Mouse (Mus musculus) urinary bladder, adult 2 months (tissue): ENCODE measurements around the gene Phlpp1. TPM values are rescaled to one million over a fixed set of nuclear protein-coding genes. Genes with fewer than 3 reads are reported as not detected.

Experiments used
- DNase-seq: peaks from one replicate; pipeline ENCODE4 v3.0.0; 2022; ENCODE audit warnings: low spot score
- polyA plus RNA-seq: library from polyadenylated mRNA; depleted of rRNA; stranded (reverse); fragments of >200 nt; gene quantifications from 2 replicates; pipeline ENCODE4 v1.2.3, GENCODE M21; 2012; rRNA removed

Phlpp1 gene
- polyA plus RNA-seq, 1 experiment: 16.9 TPM

- no peak for DNase-seq
These were observed 218.1 kb downstream of the Phlpp1 start for GRCm38 (mm10) chr1:106389673-106390072.

DNA sequence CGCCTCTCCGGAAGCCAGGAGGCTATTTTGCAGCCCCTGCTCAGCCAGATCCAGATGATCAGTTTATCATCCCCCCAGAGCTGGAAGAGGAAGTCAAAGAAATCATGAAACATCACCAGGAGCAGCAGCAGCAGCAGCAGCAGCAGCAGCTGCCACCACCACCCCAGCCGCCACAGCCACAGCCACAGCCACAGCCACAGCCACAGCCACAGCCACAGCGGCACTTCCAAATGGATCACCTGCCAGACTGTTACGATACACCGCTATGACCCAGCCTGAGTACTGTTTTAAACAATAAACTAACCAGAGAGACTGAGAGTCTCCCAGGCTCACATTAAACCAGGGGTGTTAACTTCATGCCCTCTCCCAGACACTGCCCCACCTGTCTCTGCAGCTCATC is 221.5 kb downstream of the Phlpp1 start:
- no peak for DNase-seq

DNA sequence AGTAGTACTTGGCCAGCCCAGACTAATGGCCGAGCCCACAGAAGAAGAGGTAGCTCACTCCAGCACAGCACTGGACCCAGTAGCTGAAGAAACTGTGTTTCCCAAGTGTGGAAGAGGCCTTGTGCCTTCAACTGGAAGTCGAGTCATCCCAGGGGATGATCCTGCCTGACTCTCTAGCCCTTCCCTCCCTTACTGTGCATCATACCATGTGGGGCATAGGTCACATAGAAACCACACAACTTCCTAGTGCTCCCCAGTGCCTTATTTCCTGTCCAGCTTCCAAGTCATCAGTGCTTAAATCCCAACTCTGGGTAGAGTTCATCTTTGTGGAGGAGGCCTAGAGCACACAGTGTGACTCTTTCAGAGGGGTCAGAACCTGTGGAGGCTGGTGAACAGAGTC is 223.1 kb downstream of the Phlpp1 start:
- DNase-seq: no peak

- DNase-seq: no peak
These were observed 223.9 kb downstream of the Phlpp1 start for GRCm38 (mm10) chr1:106395476-106395875.

GRCm38 (mm10) chr1:106400900-106401634 is 229.5 kb downstream of the Phlpp1 start:
- no peak for DNase-seq

GRCm38 (mm10) chr1:106403011-106403501 is 231.5 kb downstream of the Phlpp1 start:
- no peak for DNase-seq

DNA sequence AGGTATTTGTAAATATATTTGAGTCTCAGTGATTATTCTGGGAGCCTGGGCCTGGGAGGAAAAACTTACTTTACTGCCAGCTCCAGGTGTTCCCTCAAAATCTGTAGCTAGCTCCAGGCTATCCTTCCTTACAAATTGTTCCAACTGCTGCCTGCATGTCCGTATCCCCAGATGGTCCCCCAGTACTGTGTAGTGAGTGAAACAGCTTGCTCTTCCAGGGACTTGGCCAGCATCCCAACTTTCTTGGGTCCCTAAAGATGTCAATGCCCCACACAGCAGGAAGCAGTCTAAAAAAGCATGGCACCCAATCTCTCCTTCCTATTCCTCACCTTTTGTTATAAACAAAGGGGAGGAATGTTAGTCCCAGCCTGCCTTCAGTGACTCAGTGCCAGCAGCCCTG is 235.3 kb downstream of the Phlpp1 start:
- no peak for DNase-seq

DNA sequence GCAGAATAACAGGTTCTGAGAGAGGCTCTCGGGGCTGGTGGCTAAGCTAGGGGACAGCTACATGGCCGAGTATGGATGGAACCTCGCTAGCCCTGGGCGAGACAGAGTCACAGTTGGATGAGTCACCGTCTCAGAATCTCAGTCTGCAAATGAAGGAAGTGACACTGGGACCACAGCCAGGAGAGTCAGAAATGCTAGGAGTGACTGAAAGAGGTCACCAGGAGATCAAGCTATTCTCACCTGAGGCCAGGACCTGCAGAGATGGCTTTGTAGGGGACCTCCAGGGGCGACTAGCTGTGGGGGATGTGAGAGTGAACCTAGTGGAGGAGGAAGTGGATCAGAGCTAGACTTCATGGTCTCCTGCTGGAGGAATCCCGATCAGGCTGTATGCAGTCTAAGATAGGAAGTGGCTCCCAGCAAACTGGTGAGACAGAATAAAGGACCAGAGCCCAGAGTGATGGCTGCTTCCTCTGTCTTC is 236.4 kb downstream of the Phlpp1 start:
- no peak for DNase-seq

- no peak for DNase-seq
These were observed 239.3 kb downstream of the Phlpp1 start for GRCm38 (mm10) chr1:106410858-106411257.

GRCm38 (mm10) chr1:106425128-106425936 is 253.8 kb downstream of the Phlpp1 start:
- DNase-seq: no peak

DNA sequence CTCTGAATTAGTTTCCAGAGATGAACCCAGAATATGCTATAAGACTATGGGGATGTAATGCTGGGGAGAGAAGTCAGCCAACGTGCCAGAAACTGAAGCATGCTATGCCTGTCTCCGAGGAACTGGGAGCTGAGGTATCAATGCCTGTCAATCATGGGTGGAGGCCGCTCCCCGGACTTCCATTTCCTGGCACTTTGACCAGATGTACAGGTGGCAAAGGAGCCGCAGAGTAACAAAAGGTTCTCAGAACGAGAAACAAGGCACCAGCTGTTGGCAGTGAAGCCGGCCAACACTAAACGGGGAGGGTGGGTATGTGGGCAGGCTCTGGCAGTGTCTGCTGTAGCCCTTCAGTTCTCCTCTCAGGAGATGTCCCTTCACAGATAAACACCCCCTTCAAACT is 256.6 kb downstream of the Phlpp1 start:
- DNase-seq: no peak

DNA sequence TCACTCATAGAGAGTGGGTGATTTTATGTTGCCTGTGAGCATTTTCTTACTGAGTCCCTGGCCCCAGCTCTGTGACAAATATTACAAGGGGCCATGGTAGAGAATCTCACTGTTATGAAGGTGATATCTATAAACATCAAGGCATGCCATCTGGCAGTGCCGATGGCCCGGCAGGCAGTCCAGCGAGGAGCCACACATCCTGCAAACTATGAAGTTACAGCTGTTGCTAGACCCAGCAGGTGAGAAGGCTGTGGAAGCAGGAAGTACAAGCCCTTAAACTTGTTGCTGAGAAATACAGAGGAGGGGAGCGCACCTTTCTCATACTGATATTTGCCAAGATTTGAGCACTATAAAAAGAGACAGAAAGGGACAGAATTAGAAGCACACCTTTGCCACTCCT is 257.0 kb downstream of the Phlpp1 start:
- no peak for DNase-seq

DNA sequence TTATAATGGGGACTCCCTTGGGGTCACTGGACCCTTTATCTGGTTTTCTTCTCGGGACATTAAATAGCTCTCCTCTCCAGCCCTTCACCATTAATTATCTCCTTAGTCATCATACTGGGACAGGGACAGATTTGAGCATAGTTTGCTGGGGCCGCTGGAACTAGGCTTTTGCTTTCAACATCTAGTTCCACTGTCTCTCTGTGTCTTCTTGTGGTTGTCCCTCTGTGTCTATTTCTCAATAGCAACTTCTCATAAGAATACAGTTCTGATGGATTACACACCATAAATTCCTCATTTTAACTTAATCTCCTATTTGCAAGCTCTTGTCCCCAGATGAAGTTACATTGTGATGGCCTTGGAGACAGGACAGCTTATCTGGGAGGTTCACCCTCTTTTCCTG is 262.0 kb downstream of the Phlpp1 start:
- no peak for DNase-seq

Other genes with a start within 250 kb of the Phlpp1 start
- 11.1 TPM in 2 replicates for gene Zcchc2, start 181.3 kb upstream of the Phlpp1 start, polyA plus RNA-seq